Mouse (Mus musculus) kidney, embryonic 15.5 days (tissue): ENCODE results near the gene Rpn2. TPM values are rescaled to one million over a fixed set of nuclear protein-coding genes. Genes with fewer than 3 reads are reported as not detected.
A peak's percentile ranks its signal among the peaks of the same experiment; 100 is the strongest.

ENCODE experiments used
- ATAC-seq: fragments of 200-750 bp; cut with Nextera tagmentation; replicated peaks from 2 replicates; pipeline ENCODE4 v1.8.0; 2017; ENCODE audit warnings: moderate TSS enrichment; ENCODE audit not compliant: low FRiP score
- H3K27ac ChIP-seq: fragments of 300-500 bp; sonication (generic); 2 replicates; pipeline ENCODE4 v1.5.1; 2015; ENCODE audit warnings: mild to moderate bottlenecking, inconsistent platforms
- H3K27me3 ChIP-seq: fragments of 300-500 bp; sonication (generic); 2 replicates; pipeline ENCODE4 v1.6.1; 2015; ENCODE audit warnings: inconsistent platforms
- H3K36me3 ChIP-seq: fragments of 300-500 bp; sonication (generic); 2 replicates; pipeline ENCODE4 v1.6.1; 2015; ENCODE audit warnings: inconsistent platforms
- H3K4me1 ChIP-seq: fragments of 300-500 bp; sonication (generic); 2 replicates; pipeline ENCODE4 v1.6.1; 2015; ENCODE audit warnings: inconsistent platforms
- H3K4me2 ChIP-seq: fragments of 300-500 bp; sonication (generic); 2 replicates; pipeline ENCODE4 v1.6.1; 2015; ENCODE audit warnings: moderate library complexity, mild to moderate bottlenecking, inconsistent platforms
- H3K4me3 ChIP-seq: fragments of 300-500 bp; sonication (generic); replicated peaks from 2 replicates; pipeline ENCODE4 v1.5.1; 2015; ENCODE audit warnings: mild to moderate bottlenecking, inconsistent platforms
- H3K9ac ChIP-seq: fragments of 300-500 bp; sonication (generic); 2 replicates; pipeline ENCODE4 v1.6.1; 2015; ENCODE audit warnings: mild to moderate bottlenecking, inconsistent platforms
- H3K9me3 ChIP-seq: fragments of 300-500 bp; sonication (generic); replicated peaks from 2 replicates; pipeline ENCODE4 v1.6.1; 2016; ENCODE audit warnings: inconsistent platforms
- WGBS: fragments of 180-500 bp; shearing (Covaris S2); methylation state at CpG from one replicate; pipeline ENCODE4 v1.1.7; 2015; ENCODE audit warnings: mixed read lengths; 5-methylcytosine and 5-hydroxymethylcytosine counted together
- polyA plus RNA-seq: library from polyadenylated mRNA; unstranded; fragments of >200 nt; fragmentation: Nextera tagmentation; extraction: Ambion mirVana; gene quantifications from 2 replicates; pipeline ENCODE4 v1.2.1, GENCODE M21; 2015

The Rpn2 gene
- polyA plus RNA-seq, 1 experiment from 2014 or later, result 322 TPM

GRCm38 (mm10) chr2:157339532-157339931 lies 60.7 kb downstream of the Rpn2 start:
- ATAC-seq, result no peak
- WGBS, result 76% methylated on average over 7 of the region's 7 CpGs
- no peak overlapping the region for H3K27ac ChIP-seq

GRCm38 (mm10) chr2:157340221-157340741 lies 61.5 kb downstream of the Rpn2 start:
- no peak overlapping the region for H3K4me2 ChIP-seq
- no peak overlapping the region for H3K27ac ChIP-seq
- no peaks in the 10 kb centered on the region for H3K9me3 ChIP-seq
- H3K27me3 ChIP-seq, result no peaks in the 10 kb centered on the region
- no peaks in the 10 kb centered on the region for H3K36me3 ChIP-seq
- H3K9ac ChIP-seq, result no peak overlapping the region
- ATAC-seq, result 0 out of 2 replicates have a peak, but pooled peaks have one; percentile 12
- H3K4me1 ChIP-seq, result peaks cover 21% of the 10 kb centered on the region
- H3K4me3 ChIP-seq, result no peak overlapping the region
- 36% methylated on average over 7 of the region's 7 CpGs for WGBS

More at GRCm38 (mm10) chr2:157339532-157339931, 60.7 kb downstream of the Rpn2 start:
- Histone ChIP-seq H3K9ac (no peak overlapping the region), H3K4me2 (no peak overlapping the region), H3K27me3 (no peaks in the 10 kb centered on the region), H3K4me3 (no peak overlapping the region), H3K4me1 (peaks cover 21% of the 10 kb centered on the region), H3K36me3 (no peaks in the 10 kb centered on the region), H3K9me3 (no peaks in the 10 kb centered on the region)

- Histone ChIP-seq H3K4me3 (no peak overlapping the region), H3K4me1 (peaks cover 21% of the 10 kb centered on the region), H3K27me3 (no peaks in the 10 kb centered on the region), H3K9ac (no peak overlapping the region), H3K4me2 (no peak overlapping the region), H3K36me3 (no peaks in the 10 kb centered on the region), H3K27ac (no peak overlapping the region), H3K9me3 (no peaks in the 10 kb centered on the region)
- 43% methylated on average over 11 of the region's 11 CpGs for WGBS
- peak; percentile 44; the same call in 1 of the 2 replicates for ATAC-seq
These were observed 62.9 kb downstream of the Rpn2 start for GRCm38 (mm10) chr2:157341554-157342270.

GRCm38 (mm10) chr2:157342328-157342926 lies 63.6 kb downstream of the Rpn2 start:
- H3K27me3 ChIP-seq, result no peaks in the 10 kb centered on the region
- 51% methylated on average over 5 of the region's 5 CpGs for WGBS
- H3K27ac ChIP-seq, result no peak overlapping the region
- H3K4me2 ChIP-seq, result no peak overlapping the region
- no peak for ATAC-seq
- H3K9ac ChIP-seq, result no peak overlapping the region
- peaks cover 21% of the 10 kb centered on the region for H3K4me1 ChIP-seq
- H3K36me3 ChIP-seq, result no peaks in the 10 kb centered on the region
- H3K4me3 ChIP-seq, result no peak overlapping the region
- no peaks in the 10 kb centered on the region for H3K9me3 ChIP-seq

- Histone ChIP-seq H3K36me3 (no peaks in the 10 kb centered on the region), H3K4me2 (no peak overlapping the region), H3K4me3 (no peak overlapping the region), H3K27me3 (no peaks in the 10 kb centered on the region), H3K27ac (no peak overlapping the region), H3K9me3 (no peaks in the 10 kb centered on the region), H3K4me1 (peaks cover 26% of the 10 kb centered on the region), H3K9ac (no peak overlapping the region)
- ATAC-seq, result no peak
- WGBS, result 76% methylated on average over 6 of the region's 6 CpGs
These were observed 64.5 kb downstream of the Rpn2 start for GRCm38 (mm10) chr2:157343337-157343736.

- no peak within 1 kb of the TSS for H3K4me2 ChIP-seq
- no peaks in the 10 kb centered on the region for H3K36me3 ChIP-seq
- no peak within 1 kb of the TSS for H3K4me3 ChIP-seq
- 68% methylated on average over 26 of the region's 26 CpGs for WGBS
- no peaks in the 10 kb centered on the region for H3K27me3 ChIP-seq
- H3K4me1 ChIP-seq, result peaks cover 5% of the 10 kb centered on the region; the same call in 1 of the 2 replicates
- H3K9me3 ChIP-seq, result no peaks in the 10 kb centered on the region
- peak within 1 kb of the TSS; percentile 45; the same call in 1 of the 2 replicates for H3K27ac ChIP-seq
- no peak within 1 kb of the TSS for H3K9ac ChIP-seq
- no peak for ATAC-seq
These were observed 68.7 kb downstream of the Rpn2 start, which contains the start of gene Ghrh for GRCm38 (mm10) chr2:157347361-157348159. Ghrh (minus strand) TSS chr2:157347506.

- H3K27me3 ChIP-seq, result no peaks in the 10 kb centered on the region
- H3K4me3 ChIP-seq, result no peak overlapping the region
- no peak for ATAC-seq
- H3K9ac ChIP-seq, result no peak overlapping the region
- H3K4me2 ChIP-seq, result no peak overlapping the region
- no peak overlapping the region for H3K27ac ChIP-seq
- no peaks in the 10 kb centered on the region for H3K36me3 ChIP-seq
- 71% methylated on average over 12 of the region's 12 CpGs for WGBS
- peaks cover 11% of the 10 kb centered on the region; the same call in 1 of the 2 replicates for H3K4me1 ChIP-seq
- no peaks in the 10 kb centered on the region for H3K9me3 ChIP-seq
These were observed 70.4 kb downstream of the Rpn2 start for GRCm38 (mm10) chr2:157349121-157349778.

GRCm38 (mm10) chr2:157353183-157353582 lies 74.4 kb downstream of the Rpn2 start:
- peaks cover 8% of the 10 kb centered on the region; the same call in 1 of the 2 replicates for H3K4me1 ChIP-seq
- no peak overlapping the region for H3K4me2 ChIP-seq
- no peaks in the 10 kb centered on the region for H3K9me3 ChIP-seq
- no peak for ATAC-seq
- WGBS, result 77% methylated on average over 4 of the region's 4 CpGs
- H3K27ac ChIP-seq, result no peak overlapping the region
- H3K4me3 ChIP-seq, result no peak overlapping the region
- no peak overlapping the region for H3K9ac ChIP-seq
- H3K36me3 ChIP-seq, result no peaks in the 10 kb centered on the region
- no peaks in the 10 kb centered on the region for H3K27me3 ChIP-seq

- H3K9ac ChIP-seq, result no peak overlapping the region
- no peak overlapping the region for H3K4me3 ChIP-seq
- H3K36me3 ChIP-seq, result no peaks in the 10 kb centered on the region
- no peaks in the 10 kb centered on the region for H3K27me3 ChIP-seq
- no peak overlapping the region for H3K27ac ChIP-seq
- peaks cover 8% of the 10 kb centered on the region; the same call in 1 of the 2 replicates for H3K4me1 ChIP-seq
- no peak for ATAC-seq
- WGBS, result 44% methylated on average over 3 of the region's 3 CpGs
- H3K9me3 ChIP-seq, result no peaks in the 10 kb centered on the region
- no peak overlapping the region for H3K4me2 ChIP-seq
These were observed 75.3 kb downstream of the Rpn2 start for GRCm38 (mm10) chr2:157354106-157354505.

- Histone ChIP-seq H3K27me3 (no peaks in the 10 kb centered on the region), H3K4me3 (no peak overlapping the region), H3K36me3 (no peaks in the 10 kb centered on the region), H3K4me1 (no peaks in the 10 kb centered on the region), H3K9me3 (no peaks in the 10 kb centered on the region), H3K4me2 (no peak overlapping the region), H3K27ac (no peak overlapping the region), H3K9ac (no peak overlapping the region)
- ATAC-seq, result no peak
- WGBS, result 92% methylated on average over 5 of the region's 5 CpGs
These were observed 81.2 kb downstream of the Rpn2 start for GRCm38 (mm10) chr2:157360028-157360427.

- 73% methylated on average over 3 of the region's 3 CpGs for WGBS
- no peak for ATAC-seq
- Histone ChIP-seq H3K27ac (no peak overlapping the region), H3K9me3 (no peaks in the 10 kb centered on the region), H3K36me3 (no peaks in the 10 kb centered on the region), H3K4me3 (no peak overlapping the region), H3K27me3 (no peaks in the 10 kb centered on the region), H3K4me2 (no peak overlapping the region), H3K9ac (no peak overlapping the region), H3K4me1 (peaks cover 4% of the 10 kb centered on the region; the same call in 1 of the 2 replicates)
These were observed 84.2 kb downstream of the Rpn2 start for GRCm38 (mm10) chr2:157363031-157363430.
